Mouse (Mus musculus): ENCODE measurements around the gene Zfp119b. TPM values are rescaled to one million over a fixed set of nuclear protein-coding genes. Genes with fewer than 3 reads are reported as not detected.

The Zfp119b gene
- 1 to 10 TPM; 4.1 to 4.9 TPM for total RNA-seq (2021)
- long read RNA-seq, experiment 1, transcript Zfp119b-201 (4 exons, 1,889 nt), result major isoform, 5 of 5 reads
- long read RNA-seq, experiment 1, partial matches to known transcripts, result 0 of 5 reads
- long read RNA-seq, experiment 1, other reads (novel, unspliced or antisense), result 0 of 5 reads
- long read RNA-seq, experiment 2, partial matches to known transcripts, result 0 of 2 reads
- long read RNA-seq, experiment 2, other reads (novel, unspliced or antisense), result 2 of 2 reads

DNA sequence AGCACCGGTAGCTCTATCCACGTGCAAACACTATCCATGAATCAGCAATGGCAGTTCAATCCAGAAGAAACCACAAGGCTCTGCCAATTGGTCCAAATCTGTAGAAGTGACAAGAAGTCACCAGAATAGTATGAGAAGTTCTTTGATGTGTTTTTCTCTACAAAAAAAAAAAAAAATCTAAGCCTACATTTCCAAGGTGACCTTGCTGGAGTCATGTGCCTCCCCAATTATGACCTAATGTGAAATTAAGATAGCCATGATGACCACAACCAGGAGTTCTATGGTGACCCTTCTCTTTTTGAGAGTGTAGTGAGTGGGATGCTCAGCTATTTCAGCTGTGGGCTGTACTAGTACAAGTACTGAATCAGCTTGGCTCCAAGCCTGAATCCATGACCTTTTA lies at the start of gene Zfp119b:
Gene Zfp119b (minus strand): TSS at position 101 of the 400 bp plus-strand sequence.
- DNase-seq (ENCODE audit: low spot score in 2 of 2), result no peak

DNA sequence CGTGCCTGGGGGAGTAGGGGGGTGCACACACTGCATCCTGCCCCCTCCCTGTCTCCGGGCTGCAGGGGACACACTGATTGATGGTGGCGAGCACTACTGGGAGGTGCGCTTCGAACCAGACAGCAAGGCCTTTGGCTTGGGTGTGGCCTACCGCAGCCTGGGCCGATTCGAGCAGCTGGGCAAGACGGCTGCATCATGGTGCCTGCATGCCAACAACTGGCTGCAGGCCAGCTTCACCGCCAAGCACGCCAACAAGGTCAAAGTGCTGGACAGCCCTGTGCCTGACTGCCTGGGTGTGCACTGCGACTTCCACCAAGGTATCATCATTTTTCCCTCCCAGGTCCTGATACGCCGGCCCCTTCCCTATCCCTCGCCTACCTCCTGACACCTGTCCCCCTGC lies 46.7 kb upstream of the Zfp119b start:
- DNase-seq (ENCODE audit: low spot score in 2 of 2), result no peak

DNA sequence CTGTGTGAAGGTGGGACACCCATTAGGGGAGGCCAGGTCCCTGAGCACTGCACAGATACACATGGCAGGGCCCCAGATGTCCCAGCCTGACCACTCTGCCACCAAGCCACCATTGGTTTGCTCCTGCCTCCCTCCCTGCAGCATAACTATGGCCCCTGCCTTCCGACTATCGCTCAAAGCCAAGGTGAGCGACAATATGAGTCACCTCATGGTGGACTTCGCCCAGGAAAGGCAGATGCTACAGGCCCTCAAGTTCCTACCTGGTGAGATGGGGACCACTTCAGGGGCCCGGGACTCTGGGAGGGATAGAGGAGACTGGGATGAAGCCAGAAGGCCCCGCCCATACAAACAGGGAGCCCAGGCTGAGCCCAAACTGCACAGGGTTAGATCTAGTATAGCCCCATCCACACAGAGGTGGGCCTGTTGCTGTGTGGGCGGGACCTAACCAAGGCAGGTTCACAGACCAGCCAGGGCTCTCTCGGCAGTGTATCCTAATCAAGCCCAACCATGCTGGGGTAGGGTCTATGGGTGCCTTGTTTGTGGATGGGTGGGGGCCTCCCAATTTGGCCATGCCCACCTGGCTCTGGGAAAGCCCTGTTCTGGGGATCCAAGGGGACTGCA lies 41.1 kb upstream of the Zfp119b start:
- no peak for DNase-seq (ENCODE audit: low spot score in 2 of 2)

DNA sequence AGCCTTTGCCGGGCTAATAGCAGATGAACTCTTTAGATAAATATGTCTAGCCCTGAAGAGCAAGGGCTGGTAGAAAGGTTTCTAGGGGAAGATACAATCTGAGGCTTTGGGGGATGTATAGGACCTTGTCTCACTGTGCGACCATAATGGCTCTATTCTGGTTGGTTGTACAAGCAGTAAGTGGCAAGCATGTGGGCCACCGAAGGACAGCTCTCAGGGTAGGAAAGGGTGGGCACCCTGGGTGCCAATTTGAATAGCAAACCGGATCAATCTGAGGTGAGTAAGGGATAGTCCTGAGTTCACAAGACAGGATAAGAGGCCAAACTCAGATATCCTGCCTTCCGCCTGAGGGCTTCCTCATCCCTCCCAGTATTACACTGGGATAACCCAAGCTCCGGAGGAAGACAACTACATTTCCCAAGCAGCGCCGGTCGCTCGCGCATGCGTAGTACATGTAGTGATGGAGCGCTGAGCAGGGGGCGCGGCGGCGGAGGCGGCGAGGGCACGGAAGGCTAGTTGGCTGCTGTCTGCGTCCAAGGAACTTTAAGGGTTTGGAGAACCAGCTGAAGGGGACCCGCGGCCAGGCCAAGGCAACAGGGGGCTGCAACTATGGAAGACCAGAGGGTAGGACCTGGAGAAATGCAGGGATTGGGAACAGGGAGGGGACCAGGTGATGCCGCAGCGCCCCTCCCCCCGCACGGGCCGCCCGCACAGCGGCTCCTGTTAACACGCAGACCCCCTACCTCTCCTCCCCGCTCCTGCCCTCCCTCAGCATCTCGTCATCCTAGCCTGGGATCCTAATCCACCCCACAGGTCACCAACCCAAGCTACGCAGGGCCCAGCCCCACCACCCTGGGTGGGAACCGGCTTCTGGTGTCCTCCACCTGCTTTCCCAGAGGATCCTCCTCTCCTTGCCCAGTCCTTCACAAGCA lies 37.0 kb upstream of the Zfp119b start, which contains the start of gene Fsd1:
Gene Fsd1 (plus strand): TSS at position 480 of the 932 bp plus-strand sequence.
- DNase-seq (ENCODE audit: low spot score in 2 of 2), result peak; percentile 82 to 90

- no peak for DNase-seq (ENCODE audit: low spot score in 2 of 2)
Observed at GRCm38 (mm10) chr17:55977301-55977700, 28.0 kb upstream of the Zfp119b start.

DNA sequence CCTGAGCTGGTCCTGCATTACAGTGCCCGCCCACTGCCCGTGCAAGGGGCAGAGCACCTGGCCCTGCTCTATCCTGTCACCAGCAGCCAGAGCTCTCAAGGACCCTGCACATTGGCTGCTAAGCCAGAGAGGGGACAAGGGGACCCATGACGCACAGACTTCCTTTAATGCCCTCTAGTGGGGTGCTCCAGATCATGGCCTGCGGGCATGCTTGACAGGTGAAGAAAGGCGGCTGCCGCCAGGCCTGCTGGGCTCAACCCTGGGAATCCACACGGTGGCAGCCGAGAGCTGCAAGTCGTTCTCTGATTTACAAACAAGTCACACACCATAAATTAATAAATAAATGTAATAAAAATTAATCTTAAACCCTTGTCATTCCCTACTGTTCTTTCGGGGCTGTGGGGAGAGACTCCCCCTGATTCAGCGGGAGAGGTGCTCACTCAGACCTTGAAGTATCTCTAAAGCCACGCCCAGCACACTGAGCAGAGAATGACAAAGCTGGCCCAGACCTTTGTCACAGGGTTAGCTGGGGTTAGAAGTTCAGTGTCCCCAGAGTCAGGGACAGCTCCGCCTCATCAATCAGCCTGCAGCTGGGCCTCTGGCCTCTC lies 27.1 kb upstream of the Zfp119b start:
- DNase-seq (ENCODE audit: low spot score in 2 of 2), result peak; percentile 73 to 75

GRCm38 (mm10) chr17:55971453-55971852 lies 22.2 kb upstream of the Zfp119b start:
- no peak for DNase-seq (ENCODE audit: low spot score in 2 of 2)

GRCm38 (mm10) chr17:55969966-55970891 lies 20.9 kb upstream of the Zfp119b start, which contains the start of gene Shd:
Gene Shd, plus strand, starts transcription at chr17:55970467.
- peak in 1 of 2 experiments; percentile 53 for DNase-seq (ENCODE audit: low spot score in 2 of 2)

DNA sequence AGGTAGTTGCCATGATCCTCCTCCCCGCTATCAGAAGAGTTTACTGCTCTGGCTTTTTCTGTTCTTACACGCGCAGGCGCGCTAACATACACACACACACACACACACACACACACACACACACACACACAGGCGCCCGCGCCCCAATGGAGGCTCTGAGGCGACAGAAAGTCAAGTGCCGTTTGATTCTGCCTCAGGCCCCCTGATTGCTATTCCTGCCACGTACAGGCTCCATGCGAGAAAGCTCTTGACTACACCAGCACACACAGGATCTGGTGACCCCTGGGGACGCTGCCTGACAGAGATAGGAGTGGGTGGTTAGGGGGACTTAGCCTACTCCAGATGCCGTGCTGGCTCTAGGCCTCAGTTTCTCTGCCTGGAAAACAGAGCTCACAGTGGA lies 20.3 kb upstream of the Zfp119b start:
- DNase-seq (ENCODE audit: low spot score in 2 of 2), result no peak

DNA sequence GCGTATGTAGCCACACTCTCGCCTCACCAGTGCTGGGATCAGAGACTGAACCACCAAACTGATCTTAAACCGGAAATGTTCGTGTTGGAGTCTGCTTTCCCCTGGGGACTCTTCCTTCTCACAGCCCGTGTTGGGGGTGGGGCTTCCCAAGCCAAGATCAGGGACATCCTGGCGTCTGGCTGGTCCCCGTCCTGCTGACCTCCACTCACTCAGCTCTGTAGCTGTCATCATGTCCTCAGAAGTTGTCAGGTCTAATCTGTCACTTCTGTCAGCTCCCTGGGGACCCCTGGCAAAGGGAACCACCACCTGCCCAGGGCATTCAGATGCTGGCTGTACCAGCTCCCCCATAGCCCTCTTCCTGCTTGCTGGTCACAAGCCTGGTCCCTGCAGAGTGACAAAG lies 18.9 kb upstream of the Zfp119b start:
- no peak for DNase-seq (ENCODE audit: low spot score in 2 of 2)

DNA sequence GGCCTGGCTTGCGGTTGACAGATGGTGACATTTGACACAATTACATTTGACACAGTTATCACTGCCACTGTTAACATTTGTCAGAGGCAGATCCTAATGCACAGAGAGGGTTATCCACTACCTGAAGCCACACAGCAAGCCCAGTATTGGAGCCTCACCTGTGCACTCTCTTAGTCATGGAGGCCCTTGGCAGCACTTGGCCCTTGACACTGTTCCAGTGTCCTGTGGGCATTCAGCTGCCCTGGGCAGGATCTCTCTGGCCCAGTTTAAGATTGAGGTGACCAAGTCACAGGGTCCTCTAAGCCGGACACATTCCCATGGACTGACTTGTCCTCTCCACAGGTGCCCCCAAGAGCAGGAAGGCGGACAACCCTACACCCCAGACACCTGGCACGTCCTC lies 17.9 kb upstream of the Zfp119b start:
- DNase-seq (ENCODE audit: low spot score in 2 of 2), result no peak

DNA sequence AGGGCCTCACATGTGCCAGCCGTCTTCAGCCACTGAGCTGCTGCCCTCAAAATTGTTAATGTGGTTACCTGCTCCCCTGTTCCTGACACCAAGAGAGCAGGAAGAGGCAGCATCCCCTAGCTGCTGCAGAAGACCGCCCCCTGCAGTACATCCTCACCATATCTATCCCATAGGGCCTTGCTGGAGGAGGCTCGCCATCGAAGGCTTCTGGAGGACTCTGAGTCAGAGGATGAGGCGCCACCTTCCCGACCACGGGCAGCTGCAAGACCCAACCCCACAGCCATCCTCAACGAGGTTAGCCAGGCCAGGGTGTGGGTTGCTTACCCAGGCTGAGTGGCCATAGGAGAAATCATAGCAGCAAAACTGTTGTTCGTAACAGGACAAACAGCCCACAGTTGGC lies 15.7 kb upstream of the Zfp119b start:
- no peak for DNase-seq (ENCODE audit: low spot score in 2 of 2)

GRCm38 (mm10) chr17:55964496-55964895 lies 15.2 kb upstream of the Zfp119b start:
- DNase-seq (ENCODE audit: low spot score in 2 of 2), result no peak

DNA sequence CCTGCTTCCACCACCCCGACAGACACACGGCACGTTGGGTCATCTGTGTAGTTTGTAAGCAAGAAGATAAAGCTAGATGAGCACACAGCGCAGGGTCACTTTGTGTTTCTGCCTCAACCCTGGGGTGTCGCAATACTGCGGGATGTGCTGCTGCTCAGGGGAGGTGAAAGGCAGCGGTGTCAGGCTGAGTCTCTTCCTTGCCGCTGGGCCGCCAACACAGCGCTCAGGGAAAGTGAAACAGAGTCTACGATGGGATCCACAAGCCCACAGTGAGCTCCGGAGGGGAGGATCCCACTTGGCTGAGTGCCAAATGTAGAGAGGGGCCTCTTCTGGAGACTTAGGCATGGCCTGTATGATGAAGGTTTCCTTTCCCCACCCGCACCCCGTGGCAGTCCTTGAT lies 13.9 kb upstream of the Zfp119b start:
- DNase-seq (ENCODE audit: low spot score in 2 of 2), result no peak

GRCm38 (mm10) chr17:55961631-55962030 lies 12.3 kb upstream of the Zfp119b start:
- DNase-seq (ENCODE audit: low spot score in 2 of 2), result no peak

- no peak for DNase-seq (ENCODE audit: low spot score in 2 of 2)
Observed at GRCm38 (mm10) chr17:55960791-55961190, 11.5 kb upstream of the Zfp119b start.

DNA sequence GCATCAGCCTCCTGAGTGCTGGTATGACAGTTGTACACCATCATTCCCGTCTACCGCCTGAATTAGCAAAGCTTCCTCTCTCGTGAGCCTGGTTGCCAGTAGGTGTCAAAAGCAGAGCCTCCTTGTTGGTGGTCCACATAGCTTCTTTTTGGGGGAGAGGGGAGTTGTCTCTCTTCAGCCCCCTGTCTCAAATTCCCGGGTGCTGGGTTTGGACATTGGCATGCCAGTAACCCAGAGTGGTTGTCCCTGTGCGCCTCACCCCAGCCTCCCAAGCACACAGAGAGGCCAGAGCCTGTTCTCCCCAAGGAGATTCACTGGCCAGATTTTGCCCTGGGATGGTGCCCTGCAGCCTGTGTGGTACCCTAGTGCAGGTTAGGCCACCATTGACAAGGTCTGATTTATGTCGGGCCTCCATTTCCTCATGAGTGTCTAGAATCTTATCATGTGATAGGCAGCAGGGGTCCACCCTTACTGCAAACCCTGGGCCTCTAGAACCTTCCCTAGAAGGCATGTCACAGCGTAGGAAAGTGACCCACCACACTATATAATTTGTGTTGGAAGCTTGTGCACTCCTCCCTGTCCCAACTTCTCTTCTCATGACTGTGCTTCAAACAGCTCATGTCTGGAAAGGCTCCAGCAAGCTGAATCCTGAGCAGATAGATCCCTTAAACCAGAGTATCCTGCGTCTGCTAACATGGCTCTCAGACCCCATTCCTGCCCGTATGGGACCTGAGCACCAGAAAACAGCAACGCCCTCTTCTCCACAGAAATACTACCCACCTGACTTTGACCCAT lies 10.8 kb upstream of the Zfp119b start:
- DNase-seq (ENCODE audit: low spot score in 2 of 2), result no peak

- peak; percentile 97 for DNase-seq (ENCODE audit: low spot score in 2 of 2)
Observed at GRCm38 (mm10) chr17:55958918-55959728, 9.8 kb upstream of the Zfp119b start, which contains the start of gene Yju2. Gene Yju2, plus strand, starts transcription at chr17:55959099.

DNA sequence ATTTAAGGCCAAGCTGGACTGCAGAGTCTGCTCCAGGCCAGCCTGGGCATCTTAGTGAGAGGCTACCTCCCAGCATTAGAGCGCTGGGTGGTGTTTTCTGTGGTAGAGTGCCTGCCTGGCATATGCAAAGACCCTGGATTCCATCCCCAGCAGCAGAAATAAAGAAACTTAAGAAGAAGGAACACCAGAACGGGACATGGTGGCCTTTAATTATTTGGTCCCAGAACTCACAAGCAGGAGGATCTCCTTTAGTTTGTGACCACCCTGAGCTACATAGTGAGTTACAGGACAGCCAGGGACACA lies 9.2 kb upstream of the Zfp119b start:
- no peak for DNase-seq (ENCODE audit: low spot score in 2 of 2)

Measured in layer of hippocampus, postnatal 14 days (tissue).